Mouse (Mus musculus) bone marrow, adult 2 months (tissue): ENCODE measurements around the gene AI413582.

Experiments
- CTCF ChIP-seq: fragments of 200-500 bp; IDR thresholded peaks from 2 replicates; pipeline ENCODE4 v1.5.1; 2011; ENCODE audit warnings: low read length, control low read depth; ENCODE audit not compliant: control insufficient read depth, insufficient read depth
- POLR2A ChIP-seq: fragments of 200-500 bp; IDR thresholded peaks from 2 replicates; pipeline ENCODE4 v1.6.1; 2011; ENCODE audit warnings: low read depth, mild to moderate bottlenecking, control low read depth, low read length, borderline replicate concordance; ENCODE audit not compliant: control insufficient read depth

GRCm38 (mm10) chr17:27613016-27613415 is 47.5 kb upstream of the AI413582 start:
- TF ChIP-seq CTCF = no peak
- no peak for TF ChIP-seq POLR2A
